Mouse (Mus musculus) cortical plate, adult 2 months (tissue): ENCODE measurements at regions not wholly inside any gene's neighbourhood (a gene's known extent, or its start where the extent isn't known, plus 50 kb on each side); places are given as distances from the start of the nearest gene placed in this dataset.

Experiments used
- CTCF ChIP-seq: fragments of 200-500 bp; IDR thresholded peaks from 2 replicates; pipeline ENCODE4 v1.5.1; 2011; ENCODE audit warnings: mild to moderate bottlenecking, control low read depth, low read length; ENCODE audit not compliant: insufficient read depth; ENCODE audit errors: extremely low read depth
- POLR2A ChIP-seq: fragments of 200-500 bp; IDR thresholded peaks from 2 replicates; pipeline ENCODE4 v1.6.1; 2011; ENCODE audit warnings: mild to moderate bottlenecking, low read length, control low read depth; ENCODE audit not compliant: insufficient read depth; ENCODE audit errors: extremely low read depth

DNA sequence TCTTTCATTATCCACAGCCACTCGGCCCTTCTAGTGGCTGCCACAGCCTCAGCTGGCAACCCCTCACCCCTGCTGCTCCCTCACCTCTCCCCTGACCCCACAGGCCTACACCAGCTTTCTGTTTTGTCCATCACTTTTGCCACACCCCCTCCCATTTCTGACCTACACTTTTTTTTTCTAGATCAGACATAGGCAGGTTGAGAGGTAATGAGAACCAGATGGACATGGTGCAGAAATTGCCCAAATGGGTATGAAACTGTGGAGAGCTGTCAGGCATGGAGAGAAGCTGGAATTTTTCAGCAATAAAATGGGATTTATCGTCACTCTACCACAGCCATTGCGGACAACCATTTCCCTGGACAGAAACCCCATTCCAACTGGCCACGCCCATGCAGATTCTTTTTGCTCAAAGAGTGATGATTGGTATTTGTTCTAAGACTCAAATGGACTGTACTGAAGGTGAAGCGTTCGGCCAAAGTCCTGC lies 260.2 kb downstream of the Meis1 start:
- TF ChIP-seq POLR2A: no peak
- TF ChIP-seq CTCF: no peak
